Mouse (Mus musculus) neural tube, embryonic 11.5 days (tissue): ENCODE data around the gene Gm11034. TPM values are rescaled to one million over a fixed set of nuclear protein-coding genes. Genes with fewer than 3 reads are reported as not detected.
A peak's percentile ranks its signal among the peaks of the same experiment; 100 is the strongest.

Experiments used
- ATAC-seq: fragments of 200-750 bp; cut with Nextera tagmentation; 2 replicates; pipeline ENCODE4 v1.8.0; 2017; ENCODE audit warnings: moderate number of reproducible peaks, mild to moderate bottlenecking, moderate TSS enrichment, moderate library complexity; ENCODE audit not compliant: insufficient read depth, low FRiP score, low TSS enrichment
- DNase-seq: peaks from one replicate; pipeline ENCODE4 v3.0.0-alpha.2; 2015; ENCODE audit warnings: low spot score
- H3K27ac ChIP-seq: fragments of 300-500 bp; sonication (generic); 2 replicates; pipeline ENCODE4 v1.5.1; 2014; ENCODE audit warnings: low read depth, mild to moderate bottlenecking, low read length
- H3K27me3 ChIP-seq: fragments of 300-500 bp; sonication (generic); 2 replicates; pipeline ENCODE4 v1.6.1; 2014; ENCODE audit warnings: mild to moderate bottlenecking, low read length, mixed read lengths; ENCODE audit not compliant: control insufficient read depth, insufficient read depth
- H3K36me3 ChIP-seq: fragments of 300-500 bp; sonication (generic); 2 replicates; pipeline ENCODE4 v1.6.1; 2014; ENCODE audit warnings: mild to moderate bottlenecking, low read length, moderate library complexity, mixed read lengths; ENCODE audit not compliant: control insufficient read depth, insufficient read depth
- H3K4me1 ChIP-seq: fragments of 300-500 bp; sonication (generic); 2 replicates; pipeline ENCODE4 v1.6.1; 2014; ENCODE audit warnings: low read length, mixed read lengths; ENCODE audit not compliant: control insufficient read depth, insufficient read depth
- H3K4me2 ChIP-seq: fragments of 300-500 bp; sonication (generic); 2 replicates; pipeline ENCODE4 v1.6.1; 2014; ENCODE audit warnings: low read depth, mild to moderate bottlenecking, moderate library complexity
- H3K4me3 ChIP-seq: fragments of 300-500 bp; sonication (generic); 2 replicates; pipeline ENCODE4 v1.5.1; 2014; ENCODE audit warnings: low read depth, low read length
- H3K9ac ChIP-seq: fragments of 300-500 bp; sonication (generic); 2 replicates; pipeline ENCODE4 v1.6.1; 2014; ENCODE audit warnings: mild to moderate bottlenecking, low read length
- H3K9me3 ChIP-seq: fragments of 300-500 bp; sonication (generic); 2 replicates; pipeline ENCODE4 v1.6.1; 2016; ENCODE audit warnings: low read length; ENCODE audit not compliant: control insufficient read depth
- WGBS: fragments of 180-500 bp; shearing (Covaris S2); extraction: QIAGEN DNeasy Blood & Tissue Kit; methylation state at CpG from one replicate; pipeline ENCODE4 v1.1.7; 2014; 5-methylcytosine and 5-hydroxymethylcytosine counted together
- polyA plus RNA-seq: library from polyadenylated mRNA; unstranded; fragments of >200 nt; fragmentation: Nextera tagmentation; extraction: Ambion mirVana; gene quantifications from 2 replicates; pipeline ENCODE4 v1.2.1, GENCODE M21; 2014

The Gm11034 gene
- polyA plus RNA-seq, 1 experiment from 2014 or later, result not detected

DNA sequence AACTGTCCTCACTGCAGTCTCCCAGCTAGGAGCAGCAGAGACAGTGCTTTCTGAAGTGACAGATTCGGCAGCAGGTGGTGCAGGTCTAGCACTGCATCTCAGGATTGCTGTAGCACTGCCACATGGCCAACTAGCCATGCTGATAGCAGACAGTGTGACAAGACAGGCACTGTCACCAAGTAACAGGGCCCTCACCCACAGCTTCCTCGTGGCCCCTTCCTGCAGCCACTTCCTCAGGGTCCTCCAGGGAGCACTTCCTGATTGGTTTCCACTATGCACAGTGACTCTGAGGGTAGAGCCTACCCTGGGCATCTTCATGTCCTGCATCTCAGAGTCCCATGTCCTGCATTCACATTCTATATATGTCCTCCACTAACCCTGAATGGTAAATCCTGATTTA, 31.2 kb upstream of the Gm11034 start:
- Histone ChIP-seq H3K4me3 (no peak overlapping the region), H3K27me3 (no peaks in the 10 kb centered on the region), H3K36me3 (0 out of 2 replicates have a peak, but pooled peaks cover 2% of the 10 kb centered on the region), H3K27ac (no peak overlapping the region), H3K4me1 (peaks cover 4% of the 10 kb centered on the region), H3K9ac (no peak overlapping the region), H3K9me3 (no peaks in the 10 kb centered on the region), H3K4me2 (no peak overlapping the region)
- 89% methylated on average over 2 of the region's 2 CpGs for WGBS
- ATAC-seq, result no peak
- no peak for DNase-seq

DNA sequence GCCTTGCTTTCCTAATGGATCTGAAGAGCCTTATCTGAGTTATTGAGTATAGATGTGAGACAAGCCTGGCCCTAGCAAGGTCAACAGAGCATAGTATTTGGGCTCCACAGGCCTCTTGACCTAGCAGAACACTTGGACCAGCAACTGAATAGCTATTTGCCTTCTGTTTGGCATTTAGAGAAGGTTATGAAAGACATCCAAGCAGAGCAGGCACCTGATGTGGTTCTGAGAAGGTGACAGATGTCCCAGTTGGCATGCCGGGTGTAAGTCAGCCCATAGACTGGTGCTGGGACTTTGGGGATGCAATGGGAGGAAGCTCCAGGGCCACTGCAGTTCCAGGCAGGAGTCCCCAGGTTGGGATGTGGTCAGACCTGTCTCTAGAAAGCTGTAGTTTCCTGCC, 28.8 kb upstream of the Gm11034 start:
- ATAC-seq, result no peak
- Histone ChIP-seq H3K36me3 (0 out of 2 replicates have a peak, but pooled peaks cover 2% of the 10 kb centered on the region), H3K9ac (no peak overlapping the region)

DNA sequence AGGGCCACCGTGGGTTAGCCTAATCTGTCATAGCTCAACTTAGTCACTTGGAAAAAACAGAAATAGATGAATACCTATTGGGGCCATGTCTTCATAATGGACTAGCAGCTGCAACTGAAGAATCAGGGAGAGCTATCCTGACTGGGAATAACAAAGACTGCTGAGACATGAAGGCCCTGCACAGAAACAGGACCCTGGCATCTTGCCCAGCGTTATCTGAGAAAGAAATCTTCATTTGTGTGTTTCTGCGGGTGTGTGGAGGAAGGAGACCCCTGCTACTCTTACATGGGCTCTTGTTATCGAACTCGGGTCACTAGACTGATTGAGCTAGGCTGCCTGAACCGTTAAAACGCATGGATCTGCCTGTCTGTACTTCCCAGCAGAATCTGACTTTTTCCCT, 27.5 kb upstream of the Gm11034 start:
- H3K27me3 ChIP-seq, result no peaks in the 10 kb centered on the region
- peaks cover 4% of the 10 kb centered on the region for H3K4me1 ChIP-seq
- DNase-seq (no peak), ATAC-seq (no peak)
- H3K27ac ChIP-seq, result no peak overlapping the region
- no peak overlapping the region for H3K9ac ChIP-seq
- H3K9me3 ChIP-seq, result no peaks in the 10 kb centered on the region
- 0 out of 2 replicates have a peak, but pooled peaks cover 2% of the 10 kb centered on the region for H3K36me3 ChIP-seq
- H3K4me3 ChIP-seq, result peak overlapping the region; percentile 67; the same call in 1 of the 2 replicates
- 73% methylated on average over 7 of the region's 7 CpGs for WGBS
- peak overlapping the region; percentile 61 for H3K4me2 ChIP-seq

More for the DNA sequence above, 28.8 kb upstream of the Gm11034 start:
- H3K9me3 ChIP-seq, result no peaks in the 10 kb centered on the region
- H3K27me3 ChIP-seq, result no peaks in the 10 kb centered on the region
- H3K27ac ChIP-seq, result no peak overlapping the region
- peaks cover 4% of the 10 kb centered on the region for H3K4me1 ChIP-seq
- H3K4me2 ChIP-seq, result no peak overlapping the region
- 86% methylated on average over 1 of the region's 1 CpGs for WGBS
- no peak for DNase-seq
- no peak overlapping the region for H3K4me3 ChIP-seq

DNA sequence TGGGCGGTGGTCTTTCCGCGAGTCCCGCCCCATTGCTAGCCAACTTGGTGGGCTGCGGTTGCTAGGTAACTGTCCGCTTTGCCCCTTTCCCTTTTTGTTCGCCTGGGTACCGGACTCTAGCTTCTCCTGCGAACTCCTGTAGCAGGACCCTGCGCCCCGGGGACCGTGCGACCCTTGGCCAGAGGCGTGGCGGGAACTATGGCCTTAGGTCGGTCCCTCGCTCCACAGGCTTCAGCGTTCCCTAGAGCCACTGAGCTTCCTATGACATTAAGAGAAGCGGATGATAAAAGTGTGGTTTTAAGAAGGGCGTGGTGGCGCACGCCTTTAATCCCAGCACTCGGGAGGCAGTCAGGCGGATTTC, 26.9 kb upstream of the Gm11034 start:
- under 1% methylated on average over 24 of the region's 24 CpGs for WGBS

DNA sequence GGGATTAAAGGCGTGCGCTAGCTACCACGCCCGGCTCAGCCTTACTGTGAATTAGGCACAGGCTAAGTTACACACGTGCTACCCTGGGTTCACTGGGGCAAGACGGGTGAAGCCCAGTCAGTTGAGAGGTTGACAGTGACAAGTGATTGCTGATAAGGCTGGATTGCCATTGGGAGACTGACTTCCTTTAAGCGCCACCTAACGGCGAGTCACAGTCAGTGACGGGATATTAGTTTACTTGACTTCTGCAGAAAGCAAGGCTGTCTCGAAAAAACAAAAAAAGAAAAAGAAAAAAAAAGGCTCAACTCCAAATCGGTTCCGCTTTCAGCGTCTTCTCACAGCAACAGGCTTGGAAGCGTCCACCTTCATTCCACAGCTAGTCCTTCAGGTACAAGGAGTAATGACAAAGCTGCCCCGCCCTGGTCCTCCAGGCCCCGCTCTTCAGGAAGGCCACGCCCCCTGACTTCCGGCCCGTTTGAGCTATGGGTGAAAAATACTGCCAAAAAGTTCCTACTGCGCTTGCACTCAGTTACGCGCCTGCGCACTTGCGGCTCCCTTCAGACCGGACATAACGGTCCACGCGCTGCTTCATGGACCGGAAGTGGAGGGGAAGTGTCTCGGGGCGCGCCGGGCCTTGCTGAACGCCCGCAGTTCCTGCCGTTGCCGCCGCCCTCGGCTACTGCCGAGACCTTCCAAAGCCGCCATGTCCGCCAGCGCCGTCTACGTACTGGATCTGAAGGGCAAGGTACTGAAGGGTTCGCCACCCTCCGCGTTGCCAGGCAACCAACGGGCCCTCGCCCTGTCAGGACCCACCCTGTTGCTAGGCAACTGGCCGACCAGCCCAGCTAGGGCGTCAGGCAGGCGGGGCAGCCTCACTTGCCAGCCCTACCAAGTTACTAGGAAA, 26.3 kb upstream of the Gm11034 start, which contains the start of gene Ap1m1:
TSS of gene Ap1m1 (plus strand) at position 520 of the 904 bp plus-strand sequence.
- Histone ChIP-seq H3K36me3 (0 out of 2 replicates have a peak, but pooled peaks cover 2% of the 10 kb centered on the region), H3K9ac (peak within 1 kb of the TSS; percentile 80), H3K9me3 (no peaks in the 10 kb centered on the region), H3K4me1 (peaks cover 4% of the 10 kb centered on the region), H3K27me3 (no peaks in the 10 kb centered on the region), H3K4me2 (peak within 1 kb of the TSS; percentile 61), H3K4me3 (peak within 1 kb of the TSS; percentile 67), H3K27ac (peak within 1 kb of the TSS; percentile 94)
- peak; percentile 97 for ATAC-seq
- DNase-seq, result peak; percentile 98
- WGBS, result under 1% methylated on average over 54 of the region's 54 CpGs

More for the DNA sequence above, 26.9 kb upstream of the Gm11034 start:
- peak overlapping the region; percentile 80 for H3K9ac ChIP-seq
- ATAC-seq (no peak), DNase-seq (no peak)
- peak overlapping the region; percentile 67 for H3K4me3 ChIP-seq
- peak overlapping the region; percentile 94 for H3K27ac ChIP-seq
- H3K36me3 ChIP-seq, result 0 out of 2 replicates have a peak, but pooled peaks cover 2% of the 10 kb centered on the region
- no peaks in the 10 kb centered on the region for H3K27me3 ChIP-seq
- H3K4me1 ChIP-seq, result peaks cover 4% of the 10 kb centered on the region
- no peaks in the 10 kb centered on the region for H3K9me3 ChIP-seq
- H3K4me2 ChIP-seq, result peak overlapping the region; percentile 61

DNA sequence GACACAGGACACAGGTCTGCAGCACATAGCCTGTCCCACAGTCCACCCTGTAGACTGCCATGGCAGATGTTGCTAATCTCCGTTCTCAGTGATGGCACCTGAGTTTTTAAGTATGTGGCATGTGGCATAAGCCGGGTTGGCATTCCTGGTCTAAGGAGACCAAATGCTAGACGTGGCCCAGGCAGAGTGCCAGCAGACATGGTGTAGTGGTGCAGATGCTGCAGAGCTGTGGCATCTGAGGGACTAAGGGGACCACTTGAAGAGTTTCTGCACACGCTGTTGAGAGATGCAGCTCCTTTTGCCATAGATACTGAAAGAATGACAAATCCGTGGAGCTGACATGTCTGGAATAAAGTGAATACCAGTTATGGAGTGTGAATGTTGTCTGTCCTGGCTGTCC, 9.2 kb upstream of the Gm11034 start:
- Histone ChIP-seq H3K4me1 (peaks cover 5% of the 10 kb centered on the region), H3K36me3 (peaks cover 10% of the 10 kb centered on the region), H3K9me3 (no peaks in the 10 kb centered on the region), H3K9ac (no peak overlapping the region), H3K4me2 (no peak overlapping the region), H3K27ac (no peak overlapping the region), H3K27me3 (no peaks in the 10 kb centered on the region), H3K4me3 (no peak overlapping the region)
- WGBS, result 91% methylated on average over 5 of the region's 5 CpGs
- DNase-seq (no peak), ATAC-seq (no peak)

DNA sequence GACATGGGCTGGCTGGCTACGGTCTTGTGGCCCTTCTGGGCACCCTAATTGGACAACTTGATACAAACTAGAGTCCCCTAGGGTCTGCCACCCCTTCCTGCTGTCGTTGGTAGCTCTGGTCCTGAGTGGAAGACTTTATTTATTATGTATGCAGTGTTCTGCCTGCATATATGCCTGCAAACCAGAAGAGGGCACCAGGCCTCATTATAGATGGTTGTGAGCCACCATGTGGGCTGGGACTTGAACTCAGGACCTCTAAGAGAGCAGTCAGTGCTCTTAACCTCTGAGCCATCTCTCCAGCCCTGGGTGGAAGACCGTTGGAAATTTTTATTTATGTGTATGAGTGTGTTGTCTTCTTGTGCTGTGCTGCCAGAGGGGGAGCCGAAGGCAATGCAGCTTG, 7.3 kb upstream of the Gm11034 start:
- H3K27me3 ChIP-seq, result no peaks in the 10 kb centered on the region
- ATAC-seq (no peak), DNase-seq (no peak)
- no peak overlapping the region for H3K27ac ChIP-seq
- no peaks in the 10 kb centered on the region for H3K9me3 ChIP-seq
- peak overlapping the region; percentile 77 for H3K4me3 ChIP-seq
- H3K36me3 ChIP-seq, result peaks cover 10% of the 10 kb centered on the region
- WGBS, result 90% methylated on average over 4 of the region's 4 CpGs
- peak overlapping the region; percentile 76 for H3K4me2 ChIP-seq
- no peak overlapping the region for H3K9ac ChIP-seq
- H3K4me1 ChIP-seq, result peaks cover 5% of the 10 kb centered on the region

DNA sequence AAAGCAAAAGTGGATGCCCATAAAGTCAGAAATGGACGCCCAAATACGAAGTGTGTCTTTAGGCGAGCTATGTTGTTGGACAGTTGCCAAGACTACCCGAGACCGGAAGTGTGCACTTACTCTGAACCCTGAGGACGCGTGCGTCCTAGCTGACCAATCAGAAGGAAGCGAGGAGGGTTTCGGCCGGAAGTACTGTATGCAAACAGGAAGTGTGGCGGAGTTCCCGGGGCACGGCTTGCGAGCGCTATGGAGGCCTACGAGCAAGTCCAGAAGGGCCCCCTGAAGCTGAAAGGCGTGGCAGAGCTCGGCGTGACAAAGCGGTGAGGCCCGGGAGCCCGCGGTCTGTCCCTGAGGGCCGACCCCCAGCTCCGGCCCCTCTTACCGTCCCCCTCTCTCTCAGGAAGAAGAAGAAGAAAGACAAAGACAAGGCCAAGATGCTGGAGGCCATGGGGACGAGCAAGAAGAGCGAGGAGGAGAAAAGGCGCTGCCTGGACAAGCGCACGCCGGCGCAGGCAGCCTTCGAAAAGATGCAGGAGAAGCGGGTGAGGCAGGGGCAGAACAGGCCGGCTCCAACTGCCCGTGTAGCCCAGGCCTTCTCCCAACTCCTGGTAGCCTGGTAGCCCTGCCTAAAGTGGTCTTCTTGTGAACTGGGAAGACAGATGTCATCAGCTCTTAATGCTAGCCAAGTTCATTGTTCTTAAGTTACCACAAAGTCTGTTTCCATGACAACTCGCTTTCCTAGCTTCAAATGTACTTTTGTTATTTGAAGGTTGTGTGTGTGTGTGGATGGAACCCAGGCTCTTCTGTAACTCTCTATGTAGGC, 6.3 kb upstream of the Gm11034 start, which contains the start of gene Fam32a:
TSS of gene Fam32a (plus strand) at position 190 of the 823 bp plus-strand sequence.
- Histone ChIP-seq H3K27me3 (no peaks in the 10 kb centered on the region), H3K4me1 (peaks cover 5% of the 10 kb centered on the region), H3K27ac (peak within 1 kb of the TSS; percentile 47; the same call in 1 of the 2 replicates), H3K9me3 (no peaks in the 10 kb centered on the region), H3K9ac (peak within 1 kb of the TSS; percentile 75), H3K36me3 (peaks cover 10% of the 10 kb centered on the region), H3K4me2 (peak within 1 kb of the TSS; percentile 76), H3K4me3 (peak within 1 kb of the TSS; percentile 77)
- ATAC-seq (peak; percentile 99), DNase-seq (peak; percentile 93)
- 13% methylated on average over 39 of the region's 39 CpGs for WGBS
